Mouse (Mus musculus): Measurements from ENCODE around the gene Ly6g6d.

Gene Ly6g6d

DNA sequence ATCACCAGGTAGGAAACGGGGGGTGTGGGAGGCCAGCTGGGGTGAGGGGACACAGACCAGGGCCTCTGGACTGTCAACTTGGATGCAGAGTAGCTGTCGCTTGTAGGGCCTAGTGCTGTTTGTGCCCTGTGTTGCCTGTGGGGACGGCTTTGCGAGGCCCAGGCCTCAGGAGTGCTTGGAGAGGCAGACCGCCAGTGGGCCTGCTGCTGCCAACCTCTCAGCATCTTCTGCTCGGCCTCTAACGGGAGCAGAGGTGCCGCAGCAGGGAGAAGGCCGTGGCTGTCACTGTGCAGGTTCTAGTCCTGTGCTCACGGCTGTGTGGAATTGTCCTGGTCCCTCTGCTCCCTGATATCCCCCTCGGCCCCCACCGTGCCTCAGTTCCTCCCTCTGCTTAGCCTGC is 18.7 kb upstream of the Ly6g6d start:
- DNase-seq, result no peak

DNA sequence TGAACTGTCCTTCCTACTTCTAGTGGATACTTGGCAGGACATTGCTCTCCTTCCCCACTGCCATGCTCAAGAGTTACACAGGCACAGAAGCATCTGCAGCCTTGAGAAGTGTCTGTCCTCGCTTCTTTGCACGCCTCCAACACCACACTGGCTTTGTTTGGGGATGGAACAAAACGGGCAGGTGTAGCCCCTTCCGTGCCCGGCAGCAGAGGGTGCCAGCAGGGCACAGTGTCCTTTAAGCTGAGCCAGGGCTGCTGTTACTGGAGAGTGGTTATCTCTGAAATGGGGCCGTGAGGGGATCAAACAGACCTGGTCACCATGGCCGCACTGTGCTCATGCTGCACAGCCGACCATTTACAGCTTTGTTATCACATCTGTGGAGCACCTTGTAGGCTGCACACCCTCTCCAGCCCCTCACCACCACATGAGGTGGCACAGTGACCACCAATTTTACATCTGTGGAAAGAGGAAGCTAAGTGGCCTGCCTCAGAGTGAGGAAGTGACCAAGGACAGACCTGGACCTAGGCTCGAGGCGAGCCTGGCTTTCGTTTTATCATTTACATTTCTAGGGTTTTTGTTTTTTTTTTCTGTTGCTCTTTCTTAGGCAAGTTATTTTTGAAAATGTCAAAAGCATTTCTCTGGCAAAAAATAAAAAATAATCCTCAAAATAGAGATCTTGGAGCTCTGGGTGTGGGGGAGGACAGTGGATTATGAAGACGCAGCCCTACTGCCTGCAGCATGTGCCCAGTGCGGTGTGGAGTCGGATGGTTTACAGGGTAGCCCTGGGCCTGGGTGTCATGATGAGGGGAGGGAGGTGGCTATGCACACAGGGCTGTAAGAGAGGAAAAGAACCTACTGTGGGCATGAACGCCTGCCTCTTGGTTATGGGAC is 16.9 kb upstream of the Ly6g6d start:
- DNase-seq, result no peak

DNA sequence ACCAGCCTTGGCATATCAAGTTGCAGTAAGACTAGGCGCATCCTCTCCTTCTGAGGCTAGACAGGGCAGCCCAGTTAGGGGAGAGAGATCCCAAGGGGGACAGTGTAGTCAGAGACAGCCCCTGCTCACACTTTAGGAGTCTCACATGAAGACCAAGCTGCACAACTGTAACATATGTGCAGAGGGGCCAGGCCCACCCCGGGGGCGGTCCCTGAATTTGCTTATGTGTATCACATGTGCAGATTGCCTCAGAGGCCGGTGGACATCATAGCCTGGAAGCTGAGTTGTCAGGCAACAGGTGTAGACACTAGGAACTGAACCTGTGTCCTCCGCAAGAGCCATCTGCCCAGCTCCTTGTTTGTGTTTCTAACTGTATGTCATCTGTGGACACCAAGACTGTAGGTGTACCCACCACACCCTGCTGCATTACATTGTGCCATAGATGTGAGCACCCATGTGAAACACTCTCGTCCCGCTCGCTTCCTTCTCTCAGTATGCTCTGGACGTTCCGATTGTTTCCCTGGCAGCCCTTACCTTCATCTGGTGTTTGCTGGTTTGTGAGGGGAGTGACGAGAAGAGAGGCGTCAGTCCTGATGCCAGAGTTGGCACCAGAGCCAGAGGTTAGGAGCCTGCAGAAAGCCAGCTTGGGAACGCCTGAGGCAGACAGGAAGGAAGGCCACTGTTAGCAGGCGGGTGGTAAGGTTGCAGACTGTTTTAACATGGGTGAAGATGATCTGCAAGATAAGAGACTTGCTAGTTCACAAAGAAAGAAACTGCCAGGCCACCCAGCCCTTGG is 14.7 kb upstream of the Ly6g6d start:
- DNase-seq, result no peak

DNA sequence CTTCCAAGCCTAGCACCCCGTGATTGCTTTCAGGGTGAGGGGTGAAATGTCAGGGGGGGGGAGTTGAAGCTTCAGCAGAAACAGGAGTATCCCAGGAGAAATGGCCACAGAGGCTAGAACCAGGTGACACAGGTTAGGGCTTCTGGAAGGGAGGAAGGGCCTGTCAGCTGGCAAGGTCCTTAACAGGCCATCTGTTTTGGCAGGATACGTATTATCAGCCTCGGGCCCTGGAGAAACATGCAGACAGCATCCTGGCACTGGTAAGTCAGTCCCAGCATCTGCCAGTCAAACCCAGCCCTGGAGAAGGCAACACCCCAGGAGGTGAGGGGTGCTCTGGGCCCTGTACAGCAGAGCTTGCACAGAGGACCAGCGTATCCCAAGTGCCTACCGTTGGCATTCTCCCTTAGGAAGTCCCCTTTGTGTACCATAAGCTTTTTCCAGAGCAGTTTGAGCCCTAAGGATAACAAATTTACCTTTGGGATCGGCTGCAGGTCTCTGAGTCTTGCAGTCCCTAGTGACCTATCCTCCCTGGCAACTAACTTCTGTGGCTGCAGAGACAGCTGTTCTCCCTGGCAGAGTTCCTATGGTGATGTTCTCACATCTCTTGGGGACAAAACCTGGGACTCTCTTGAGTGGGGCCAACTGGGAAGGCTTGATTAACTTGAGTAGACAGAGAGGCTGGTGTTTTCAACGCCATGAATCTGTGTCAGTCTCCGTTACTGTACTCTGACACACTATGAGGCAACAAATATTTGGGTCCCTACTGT is 12.5 kb upstream of the Ly6g6d start:
- DNase-seq, result no peak

DNA sequence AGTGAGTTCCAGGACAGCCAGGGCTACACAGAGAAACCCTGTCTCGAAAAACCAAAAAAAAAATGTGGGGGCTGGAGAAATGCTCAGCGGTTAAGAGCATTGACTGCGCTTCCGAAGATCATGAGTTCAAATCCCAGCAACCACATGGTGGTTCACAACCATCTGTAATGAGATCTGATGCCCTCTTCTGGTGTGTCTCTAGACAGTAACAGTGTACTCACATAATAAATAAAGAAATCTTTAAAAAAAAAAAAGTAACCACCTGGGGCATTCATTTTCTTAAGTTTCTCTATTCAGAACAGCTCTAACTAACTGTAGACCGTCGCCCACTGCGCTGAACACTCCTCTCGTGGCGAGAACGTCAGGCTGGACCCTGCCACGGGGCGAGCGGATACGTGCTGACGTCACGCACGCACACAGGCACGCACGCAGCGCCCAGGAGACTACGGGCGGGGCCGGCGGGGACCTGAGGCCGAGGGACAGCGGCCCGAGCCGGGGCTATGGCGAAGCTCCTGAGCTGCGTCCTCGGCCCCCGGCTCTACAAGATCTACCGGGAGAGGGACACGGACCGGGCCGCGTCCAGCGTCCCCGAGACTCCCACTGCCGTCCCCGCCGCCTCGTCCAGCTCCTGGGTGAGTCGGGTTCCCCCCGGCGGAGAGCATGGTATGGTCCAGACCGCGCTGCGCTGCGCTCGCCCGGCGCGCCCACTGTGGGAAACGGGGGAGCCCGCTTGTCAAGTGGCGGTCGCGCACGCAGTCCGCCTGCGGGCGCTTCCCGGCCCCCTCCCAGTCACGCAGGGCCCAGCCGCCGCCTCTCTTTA is 11.2 kb upstream of the Ly6g6d start, which contains the start of gene Abhd16a:
Abhd16a (plus strand) TSS at position 439 of the 820 bp plus-strand sequence.
- peak; percentile 97 for DNase-seq

DNA sequence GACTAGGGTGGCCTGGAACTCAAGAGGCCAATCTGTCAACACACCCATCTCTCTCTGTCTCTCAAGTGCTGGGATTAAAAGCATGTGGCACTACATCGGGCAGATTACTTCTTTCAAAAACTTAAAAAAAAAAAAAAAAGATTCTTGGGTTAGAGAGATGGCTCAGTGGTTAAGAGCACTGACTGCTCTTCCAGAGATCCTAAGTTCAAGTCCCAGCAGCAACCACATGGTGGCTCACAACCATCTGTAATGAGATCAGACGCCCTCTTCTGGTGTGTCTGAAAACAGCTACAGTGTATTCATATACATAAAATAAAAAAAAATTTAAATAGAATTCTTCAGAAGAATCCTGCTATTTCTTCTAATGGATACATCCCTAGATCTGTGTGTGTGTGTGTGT is 10.3 kb upstream of the Ly6g6d start:
- no peak for DNase-seq

DNA sequence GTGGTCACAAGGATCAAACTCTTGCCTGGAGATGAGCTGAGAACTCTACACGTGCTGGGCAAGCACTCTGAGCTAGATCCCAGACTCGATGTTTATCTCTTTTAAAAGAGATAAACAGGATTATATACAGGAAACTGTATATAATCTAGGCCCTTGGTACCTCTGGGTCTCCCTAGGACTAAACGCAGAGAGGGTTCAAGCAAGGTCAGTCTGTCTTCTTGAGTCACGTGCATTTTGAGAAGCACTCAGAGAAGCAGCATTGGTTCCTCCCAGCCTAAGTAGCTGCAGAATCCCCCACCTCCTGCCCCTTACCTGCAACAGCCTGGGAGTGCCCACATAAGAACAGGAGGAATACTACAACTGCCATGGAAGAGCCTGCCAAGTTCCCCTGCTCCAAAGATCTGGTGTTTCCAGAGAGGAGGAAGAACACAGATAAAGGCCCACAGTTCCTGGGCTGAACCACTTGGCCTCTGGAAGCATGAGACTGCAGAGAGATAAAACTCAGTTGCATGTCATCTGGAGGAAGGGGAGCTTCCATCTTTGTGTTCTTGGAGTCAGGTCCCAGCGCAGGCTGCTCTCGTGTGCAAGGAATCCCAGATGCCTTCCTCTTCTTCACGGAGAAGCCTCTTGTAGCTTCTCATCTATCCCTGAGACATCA is 7.5 kb upstream of the Ly6g6d start, which contains the start of gene Ly6g6f:
Ly6g6f (minus strand) TSS at position 403 of the 658 bp plus-strand sequence.
- no peak for DNase-seq

DNA sequence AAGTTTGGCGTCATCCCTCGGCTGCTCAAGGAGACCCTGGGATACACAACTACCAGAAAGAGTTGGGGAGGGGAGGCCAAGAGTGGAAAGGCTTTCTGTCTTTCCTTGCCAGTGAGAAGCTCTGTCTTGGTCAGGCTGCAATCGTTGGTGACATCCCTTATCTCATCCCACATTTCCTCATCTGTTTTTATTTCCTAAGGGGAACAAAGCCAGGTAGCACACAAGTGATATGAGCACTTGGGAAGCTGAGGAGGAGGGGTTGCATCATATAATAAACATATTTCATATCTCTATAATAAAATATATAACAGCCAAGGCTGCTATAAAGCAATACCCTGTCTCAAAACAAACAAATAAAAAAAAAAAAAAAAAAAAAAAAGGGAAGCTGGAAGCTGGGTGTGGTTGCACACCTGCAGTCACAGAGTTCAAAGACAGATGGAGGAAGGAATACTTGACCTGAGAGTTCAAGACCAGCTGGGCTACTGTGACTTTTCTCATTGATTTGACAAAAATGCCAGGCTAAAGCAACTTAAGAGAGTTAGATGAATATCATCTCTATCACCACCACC is 6.1 kb upstream of the Ly6g6d start:
- DNase-seq, result no peak

DNA sequence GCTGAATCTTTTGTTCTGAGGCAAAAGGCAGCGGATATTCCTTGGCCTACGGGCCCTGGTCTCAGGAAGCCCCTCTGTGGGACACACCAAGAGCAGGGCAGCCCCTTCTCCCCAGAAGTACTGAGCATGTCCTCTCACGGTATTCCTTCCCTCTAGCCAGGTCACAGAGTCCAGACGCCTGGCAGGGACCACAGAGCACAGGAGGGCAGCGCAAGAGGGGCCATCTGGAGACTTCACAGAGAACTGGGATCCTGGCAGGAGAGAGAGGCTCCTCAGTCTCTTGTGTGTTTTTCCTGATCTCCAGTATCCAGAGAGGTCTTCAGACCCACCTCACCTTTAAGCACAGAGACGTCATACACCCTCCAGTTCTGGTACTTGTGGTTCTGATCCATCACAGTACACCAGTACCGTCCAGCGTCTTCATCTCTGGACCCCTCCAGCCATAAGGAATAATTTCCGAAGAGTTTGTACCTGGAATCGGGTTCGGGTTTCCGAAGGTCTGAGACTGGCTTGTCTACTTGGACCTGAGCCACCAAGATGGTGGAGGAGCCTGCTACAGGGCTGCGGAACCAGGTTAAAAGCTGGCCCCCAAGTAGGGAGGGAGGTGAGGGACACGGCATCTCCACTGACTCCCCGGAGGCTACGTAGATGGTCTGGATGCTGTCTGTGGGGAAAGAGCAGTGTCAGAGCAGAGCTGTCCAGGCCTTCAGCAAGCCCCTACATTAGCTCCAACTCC is 5.1 kb upstream of the Ly6g6d start:
- no peak for DNase-seq

DNA sequence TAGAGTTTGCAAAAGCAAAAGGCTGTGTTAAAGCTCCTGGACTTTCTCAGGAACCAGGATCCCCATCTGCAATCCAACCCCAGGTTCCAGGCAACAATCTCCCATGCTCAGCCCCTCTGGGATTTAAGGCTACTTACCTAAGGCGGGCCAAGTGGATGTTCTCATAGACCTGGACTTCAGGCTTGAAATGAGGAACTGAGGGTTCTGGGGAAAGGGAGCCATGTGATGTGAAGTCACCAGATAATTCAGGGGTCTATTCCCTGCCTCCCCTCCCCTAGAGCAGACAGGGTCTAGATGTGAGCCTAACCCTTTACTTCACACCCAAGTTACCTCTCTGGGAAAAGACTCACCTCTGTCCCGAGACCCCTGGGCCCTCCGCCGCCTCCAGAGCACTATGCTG is 2.8 kb upstream of the Ly6g6d start:
- DNase-seq, result no peak

DNA sequence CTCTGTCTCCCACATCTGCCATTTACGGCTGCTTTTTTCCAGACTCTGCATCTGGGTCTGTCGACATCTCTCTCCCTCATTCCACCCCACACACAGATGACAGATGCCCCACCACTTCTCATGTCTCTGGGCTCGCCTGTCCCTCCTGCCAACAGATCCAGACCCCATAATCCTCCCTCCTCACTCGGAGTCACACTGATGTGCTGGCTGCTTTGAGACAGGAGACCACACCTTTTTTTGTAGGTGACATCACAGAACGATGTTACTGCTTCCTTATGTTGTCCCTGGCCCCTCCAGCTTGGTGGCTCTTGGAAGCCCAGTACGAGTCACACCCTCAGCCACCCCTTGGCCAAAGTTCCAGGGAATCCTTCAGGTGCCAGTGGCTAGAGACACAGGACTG is 2.4 kb upstream of the Ly6g6d start:
- DNase-seq, result no peak

DNA sequence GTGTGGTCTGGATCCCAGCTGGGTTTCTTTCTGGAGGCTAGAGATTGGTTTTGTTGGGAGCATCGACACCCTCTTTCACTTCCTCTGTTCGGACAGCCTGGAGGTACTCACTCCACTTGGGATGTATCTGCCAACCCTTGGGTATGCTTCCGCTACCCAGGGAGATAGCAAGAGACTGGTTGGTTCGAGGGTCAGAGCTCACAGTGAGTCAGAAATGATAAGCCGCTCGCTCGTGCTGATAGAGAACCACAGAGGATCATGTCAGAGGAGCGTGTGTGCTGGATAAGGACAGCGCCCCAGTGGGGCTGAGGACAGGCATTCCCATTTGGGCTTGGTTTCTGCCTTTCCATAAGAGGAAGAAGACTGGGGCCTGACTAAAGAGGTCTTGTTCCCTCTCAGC is 1.9 kb upstream of the Ly6g6d start:
- no peak for DNase-seq

DNA sequence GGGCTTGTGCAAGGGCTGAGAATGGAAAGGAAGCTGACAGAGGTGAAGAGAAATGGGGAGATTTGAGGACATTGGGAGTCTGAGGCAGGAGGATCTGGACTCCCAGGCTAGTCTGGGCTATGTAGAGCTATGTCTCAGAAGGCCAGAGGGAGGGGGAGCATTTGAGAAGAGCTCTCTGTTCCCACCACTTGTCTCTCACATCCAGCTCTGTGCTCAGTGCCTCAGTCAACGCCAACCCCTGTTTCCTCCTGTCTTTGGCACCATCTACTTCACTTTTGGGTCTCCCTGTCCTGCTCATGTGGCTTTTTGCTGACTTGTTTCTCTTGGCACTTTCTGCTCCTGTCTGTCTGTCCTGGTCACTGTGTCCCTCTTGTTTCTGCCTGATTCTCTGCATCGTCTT is 580 bp downstream of the Ly6g6d start:
- DNase-seq, result no peak

DNA sequence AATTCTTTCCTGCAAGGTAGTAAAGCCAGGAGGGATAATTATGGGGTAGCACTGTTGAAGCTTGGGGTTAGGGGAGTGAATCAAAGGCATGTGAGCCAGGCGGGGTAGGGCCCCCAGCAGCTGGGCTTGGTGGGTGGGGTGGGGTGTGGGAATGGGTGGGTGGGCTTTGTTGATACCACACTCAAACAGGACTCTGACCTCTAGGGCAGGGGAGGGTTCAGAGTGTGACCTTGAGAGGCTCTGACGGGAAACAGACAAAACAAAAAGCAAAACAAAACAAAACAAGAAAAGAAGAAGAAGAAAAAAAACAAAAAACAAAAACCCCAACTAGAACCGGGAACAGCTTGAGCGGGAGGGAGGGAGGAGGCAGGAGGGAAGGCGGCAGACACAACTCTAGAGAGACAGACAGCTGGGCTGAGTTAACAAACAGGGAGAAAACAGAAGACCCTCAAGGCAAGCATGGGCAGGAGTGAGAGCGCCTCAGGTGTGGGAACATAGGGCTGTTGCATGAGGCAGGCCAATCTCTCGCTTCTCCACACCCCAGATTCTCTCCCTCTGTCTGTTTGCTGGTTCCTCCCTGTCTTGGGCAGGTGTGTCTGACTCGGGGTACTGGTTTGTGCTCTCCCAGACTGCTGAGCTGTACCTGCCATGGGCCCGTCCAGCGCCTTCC is 1.2 kb downstream of the Ly6g6d start, which contains the start of gene Ly6g6e:
Ly6g6e (plus strand) TSS at position 396 of the 670 bp plus-strand sequence.
- no peak for DNase-seq

DNA sequence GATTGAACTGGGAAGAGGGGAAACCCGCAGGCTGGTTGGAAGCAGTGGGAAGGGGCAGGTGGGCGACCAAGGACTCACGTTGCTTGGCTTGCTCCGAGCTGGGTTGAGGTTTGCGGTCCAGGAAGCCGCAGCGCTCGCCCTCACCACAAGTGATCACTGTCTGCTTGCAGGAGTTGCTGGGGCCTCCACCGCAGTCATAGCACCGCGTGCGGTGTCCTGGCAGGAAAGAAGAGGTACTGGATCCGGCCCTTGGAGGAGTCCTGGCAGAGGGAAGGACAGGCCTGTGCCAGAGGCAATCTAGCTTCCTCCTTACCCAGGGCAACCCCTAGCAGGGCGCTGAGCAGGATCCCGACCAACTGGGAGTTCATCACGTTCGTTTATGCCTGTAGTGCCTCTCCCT is 3.8 kb downstream of the Ly6g6d start:
- DNase-seq, result no peak

DNA sequence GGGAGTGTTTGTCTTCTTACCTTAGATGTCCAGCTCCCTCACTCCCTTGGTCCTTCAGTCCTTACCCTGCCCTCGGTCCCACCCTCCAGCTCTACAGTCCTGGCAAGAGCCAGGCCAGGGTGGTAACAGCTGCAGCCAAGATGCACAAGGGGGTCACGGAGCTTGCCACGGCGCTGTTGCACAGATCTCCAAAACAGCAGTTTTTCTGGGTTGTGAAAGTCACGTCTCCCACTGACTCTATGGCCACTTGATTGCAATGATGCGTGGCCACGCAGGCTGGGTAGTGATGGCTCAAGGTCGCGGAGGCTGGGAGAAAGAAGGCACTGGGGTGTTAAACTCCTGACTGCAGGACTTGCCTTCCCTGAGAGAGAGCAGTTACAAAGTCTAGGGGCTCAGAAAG is 6.4 kb downstream of the Ly6g6d start:
- DNase-seq, result no peak

DNA sequence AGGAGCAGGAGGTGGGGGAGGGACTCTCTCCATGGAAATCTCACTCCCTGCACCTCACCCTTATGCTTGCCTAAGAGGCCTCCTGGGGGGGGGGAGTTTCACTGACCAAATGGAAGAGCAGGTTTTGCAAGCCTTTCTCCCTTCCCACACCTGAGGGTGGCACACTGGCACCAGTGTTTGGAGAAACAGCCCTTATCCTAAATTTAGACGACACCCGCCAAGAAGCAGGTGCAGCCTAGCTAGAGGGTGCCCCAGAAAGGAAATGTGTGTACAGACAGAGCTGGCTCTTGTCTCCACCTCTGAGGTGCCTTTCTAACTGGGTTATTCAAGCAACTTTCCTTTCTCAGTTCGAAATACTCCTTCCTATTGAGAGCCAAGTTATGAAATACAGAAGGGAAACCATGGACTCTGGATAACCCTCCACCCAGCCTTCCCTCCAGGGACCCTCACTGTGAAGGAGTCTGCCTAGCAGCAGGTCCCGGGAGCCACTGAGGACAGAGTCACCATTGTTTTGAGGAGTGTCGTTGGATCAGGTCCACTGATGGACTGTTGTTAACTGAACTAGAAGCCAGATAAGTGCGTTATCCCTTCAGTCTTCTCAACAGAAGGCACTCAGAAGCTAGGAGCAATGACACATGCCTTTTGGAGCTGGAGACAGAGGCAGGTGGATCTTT is 7.2 kb downstream of the Ly6g6d start:
- no peak for DNase-seq

DNA sequence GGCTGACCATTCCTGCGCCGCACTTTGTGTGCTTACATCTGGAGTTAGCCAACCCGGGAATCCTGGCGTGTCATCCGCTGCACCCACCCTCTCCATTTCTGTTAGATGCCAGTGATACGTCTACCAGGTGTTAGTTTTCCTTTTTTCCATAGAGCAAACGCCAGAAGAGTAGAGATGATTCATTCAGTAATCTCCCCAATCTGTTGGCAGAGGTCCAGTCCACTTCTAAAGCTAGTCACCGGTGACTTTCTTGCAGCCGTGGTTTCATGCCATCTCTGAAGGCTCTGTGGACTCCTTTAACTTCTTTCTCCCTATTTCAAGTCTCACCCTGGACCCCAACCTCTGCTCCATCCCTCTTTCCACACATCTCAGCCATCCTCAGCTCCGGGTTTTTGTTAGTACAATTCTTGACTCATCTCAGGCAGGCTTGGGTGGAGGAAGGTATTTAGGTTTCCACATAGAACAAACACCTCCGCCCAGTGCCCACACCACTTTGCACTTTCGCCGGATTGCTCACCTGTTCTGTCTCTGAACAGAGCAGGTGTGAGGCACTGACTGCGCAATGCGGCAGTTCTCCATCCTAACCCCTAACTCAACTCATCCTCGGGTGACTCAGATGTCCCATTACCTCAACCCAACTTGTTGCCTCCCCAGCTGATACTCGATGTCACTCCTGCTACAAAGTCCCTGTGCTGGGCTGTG is 9.5 kb downstream of the Ly6g6d start:
- no peak for DNase-seq

DNA sequence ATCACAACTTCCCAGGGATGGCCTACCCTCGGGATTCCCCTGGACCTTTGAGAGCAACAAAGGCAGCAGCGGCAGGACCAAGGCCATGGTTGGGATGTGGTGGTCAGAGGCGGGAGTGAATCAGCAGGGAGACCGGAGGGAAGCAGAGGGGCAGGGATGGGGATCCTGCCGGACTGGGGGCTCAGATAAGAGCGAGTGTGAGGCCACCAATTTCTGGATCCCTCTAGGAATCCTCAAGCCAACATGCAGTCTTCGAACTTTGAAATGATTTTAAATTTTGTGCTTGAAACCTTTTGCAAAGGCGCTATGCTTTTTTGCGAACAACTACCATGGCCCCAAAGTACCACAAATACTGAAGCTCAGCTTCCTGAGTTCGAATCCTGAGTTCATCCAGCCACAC is 11.8 kb downstream of the Ly6g6d start, which contains the start of gene Mpig6b:
Mpig6b (minus strand) TSS at position 101 of the 400 bp plus-strand sequence.
- DNase-seq, result no peak

All from kidney, postnatal 14 days (tissue).